In genomic region chr10:81019687-81020086, GRCm38 (mm10) we compare ENCODE assay signal across 27 mouse cellular contexts. TPM values are rescaled to one million over a fixed set of nuclear protein-coding genes. Genes with fewer than 3 reads are reported as not detected.
DNase-seq lines count a peak whose midpoint lies in the region; ATAC-seq and TF ChIP-seq lines count a peak whose summit lies in the region.
"Had no signal": no experiment of that assay in that cellular context is flagged by ENCODE, and none has a peak within 500 bp of the region (broad histone marks: within the 10 kb centered on the region; RNA-seq: fewer than 3 reads in every experiment).

No protein-coding gene starts in this region.

- peak overlapping the region; percentile 43 for H3K27ac ChIP-seq in cerebellum, adult 2 months (ENCODE audit: insufficient read depth, low read length)
- H3K27ac ChIP-seq in hindbrain, embryonic 12.5 days, result no peak overlapping the region
- no peak overlapping the region for H3K27ac ChIP-seq in hindbrain, embryonic 11.5 days (ENCODE audit: low read depth, low read length)
- H3K27ac ChIP-seq in midbrain, embryonic 10.5 days (replicated peaks), result peak overlapping the region; percentile 49
- no peak overlapping the region for H3K27ac ChIP-seq in midbrain, embryonic 13.5 days
- peak overlapping the region; percentile 19; the same call in 1 of the 2 replicates for H3K27ac ChIP-seq in embryonic facial prominence, embryonic 10.5 days (replicated peaks)
- H3K27ac ChIP-seq: forebrain, embryonic 13.5 days; hindbrain, postnatal 0 days; intestine, embryonic 15.5 days; limb, embryonic 12.5 days; macrophage had no signal

- H3K4me1 ChIP-seq in cerebellum, adult 2 months (ENCODE audit: control insufficient read depth, insufficient read depth, low read length), result peaks cover 45% of the 10 kb centered on the region
- H3K4me1 ChIP-seq in hindbrain, embryonic 12.5 days, result peaks cover 2% of the 10 kb centered on the region; the same call in 1 of the 2 replicates
- no peaks in the 10 kb centered on the region for H3K4me1 ChIP-seq in hindbrain, embryonic 11.5 days (replicated peaks; ENCODE audit: control insufficient read depth, insufficient read depth, low read length)
- peaks cover 28% of the 10 kb centered on the region for H3K4me1 ChIP-seq in midbrain, embryonic 10.5 days
- peaks cover 14% of the 10 kb centered on the region for H3K4me1 ChIP-seq in midbrain, embryonic 13.5 days (replicated peaks)
- H3K4me1 ChIP-seq in embryonic facial prominence, embryonic 10.5 days, result peaks cover 19% of the 10 kb centered on the region
- H3K4me1 ChIP-seq: intestine, embryonic 15.5 days had no signal

- peak overlapping the region; percentile 8; the same call in 1 of the 2 replicates for H3K9ac ChIP-seq in hindbrain, embryonic 12.5 days
- H3K9ac ChIP-seq in hindbrain, embryonic 11.5 days (ENCODE audit: low read depth, low read length), result no peak overlapping the region
- H3K9ac ChIP-seq in midbrain, embryonic 13.5 days (replicated peaks), result no peak overlapping the region
- H3K9ac ChIP-seq: forebrain, embryonic 13.5 days; intestine, embryonic 15.5 days; limb, embryonic 12.5 days had no signal

- no peaks in the 10 kb centered on the region for H3K27me3 ChIP-seq in cerebellum, adult 2 months (ENCODE audit: control insufficient read depth, insufficient read depth, low read length)
- peaks cover 34% of the 10 kb centered on the region for H3K27me3 ChIP-seq in hindbrain, embryonic 12.5 days
- H3K27me3 ChIP-seq in hindbrain, embryonic 11.5 days (ENCODE audit: control insufficient read depth, insufficient read depth, low read length), result peaks cover 9% of the 10 kb centered on the region
- peaks cover 41% of the 10 kb centered on the region for H3K27me3 ChIP-seq in midbrain, embryonic 10.5 days (ENCODE audit: low read depth, poor library complexity, severe bottlenecking)
- peaks cover 31% of the 10 kb centered on the region for H3K27me3 ChIP-seq in midbrain, embryonic 13.5 days
- H3K27me3 ChIP-seq in embryonic facial prominence, embryonic 10.5 days (replicated peaks; ENCODE audit: low read depth, poor library complexity, severe bottlenecking), result peaks cover 44% of the 10 kb centered on the region

- no peaks in the 10 kb centered on the region; the same call in 1 of the 2 replicates for H3K36me3 ChIP-seq in hindbrain, embryonic 12.5 days
- no peaks in the 10 kb centered on the region for H3K36me3 ChIP-seq in hindbrain, embryonic 11.5 days (ENCODE audit: control insufficient read depth, insufficient read depth, low read length)
- H3K36me3 ChIP-seq in midbrain, embryonic 10.5 days, result no peaks in the 10 kb centered on the region
- 0 out of 2 replicates have a peak, but pooled peaks cover 4% of the 10 kb centered on the region for H3K36me3 ChIP-seq in midbrain, embryonic 13.5 days
- no peaks in the 10 kb centered on the region for H3K36me3 ChIP-seq in embryonic facial prominence, embryonic 10.5 days (replicated peaks)
- H3K36me3 ChIP-seq: intestine, embryonic 15.5 days; limb, embryonic 12.5 days had no signal

- no peak for TF ChIP-seq POLR2A in cerebellum, adult 2 months (IDR thresholded peaks at IDR 0.05; ENCODE audit: borderline replicate concordance, insufficient read depth, low read length)

- H3K4me2 ChIP-seq in hindbrain, embryonic 12.5 days (replicated peaks), result no peak overlapping the region
- no peak overlapping the region for H3K4me2 ChIP-seq in hindbrain, embryonic 11.5 days (replicated peaks; ENCODE audit: low read depth, low read length)
- H3K4me2 ChIP-seq in midbrain, embryonic 13.5 days (replicated peaks), result no peak overlapping the region
- H3K4me2 ChIP-seq: forebrain, embryonic 13.5 days; heart, embryonic 11.5 days; intestine, embryonic 15.5 days; limb, embryonic 12.5 days; liver, embryonic 11.5 days had no signal

- no peak overlapping the region for H3K4me3 ChIP-seq in cerebellum, adult 2 months (replicated peaks; ENCODE audit: insufficient read depth, low read depth, low read length)
- no peak overlapping the region for H3K4me3 ChIP-seq in hindbrain, embryonic 12.5 days
- H3K4me3 ChIP-seq in hindbrain, embryonic 11.5 days (ENCODE audit: low read depth, low read length), result no peak overlapping the region
- no peak overlapping the region for H3K4me3 ChIP-seq in midbrain, embryonic 10.5 days
- H3K4me3 ChIP-seq in midbrain, embryonic 13.5 days (replicated peaks), result no peak overlapping the region
- no peak overlapping the region for H3K4me3 ChIP-seq in embryonic facial prominence, embryonic 10.5 days
- H3K4me3 ChIP-seq: erythroblast, embryonic 14.5 days; forebrain, embryonic 13.5 days; intestine, embryonic 15.5 days; limb, embryonic 12.5 days had no signal

- WGBS in cerebellum, adult 2 months, result 30% methylated on average over 6 of the region's 6 CpGs
- WGBS in hindbrain, embryonic 12.5 days, result 77% methylated on average over 6 of the region's 6 CpGs
- WGBS in hindbrain, embryonic 11.5 days, result 90% methylated on average over 5 of the region's 6 CpGs
- WGBS in midbrain, embryonic 10.5 days, result 83% methylated on average over 6 of the region's 6 CpGs
- WGBS in midbrain, embryonic 13.5 days, result 82% methylated on average over 6 of the region's 6 CpGs
- WGBS in embryonic facial prominence, embryonic 10.5 days, result 78% methylated on average over 6 of the region's 6 CpGs

- no peak for DNase-seq in cerebellum, adult 2 months
- no peak for DNase-seq in cerebellum, adult 8-10 months
- DNase-seq in hindbrain, embryonic 11.5 days (ENCODE audit: low spot score), result no peak
- DNase-seq in midbrain, embryonic 10.5 days (ENCODE audit: low spot score), result no peak
- no peak for DNase-seq in embryonic facial prominence, embryonic 10.5 days (ENCODE audit: low spot score)
- DNase-seq in lung, postnatal 10 days, result no peak
- DNase-seq: adrenal gland, postnatal 14 days; gastrocnemius, postnatal 25 days; heart, adult 18-20 months; heart, postnatal 4 days; kidney, adult 2 months; kidney, postnatal 36 days; layer of hippocampus, postnatal 36 days; lung, adult 18-20 months; spleen, adult 18-20 months; thymus, postnatal 14 days had no signal

- H3K9me3 ChIP-seq in hindbrain, embryonic 12.5 days (replicated peaks), result no peaks in the 10 kb centered on the region
- H3K9me3 ChIP-seq in hindbrain, embryonic 11.5 days (ENCODE audit: control insufficient read depth, low read length), result no peaks in the 10 kb centered on the region
- H3K9me3 ChIP-seq in midbrain, embryonic 10.5 days (replicated peaks), result no peaks in the 10 kb centered on the region
- no peaks in the 10 kb centered on the region for H3K9me3 ChIP-seq in midbrain, embryonic 13.5 days
- no peaks in the 10 kb centered on the region for H3K9me3 ChIP-seq in embryonic facial prominence, embryonic 10.5 days
- H3K9me3 ChIP-seq: forebrain, embryonic 13.5 days; limb, embryonic 12.5 days had no signal

- no peak for ATAC-seq in hindbrain, embryonic 12.5 days (ENCODE audit: low FRiP score)
- ATAC-seq in hindbrain, embryonic 11.5 days (ENCODE audit: low FRiP score), result no peak
- ATAC-seq in midbrain, embryonic 13.5 days, result no peak
- ATAC-seq: forebrain, embryonic 13.5 days; hindbrain, postnatal 0 days; intestine, embryonic 15.5 days; lung, postnatal 0 days had no signal

- TF ChIP-seq CTCF in cerebellum, adult 2 months (IDR thresholded peaks at IDR 0.05; ENCODE audit: borderline replicate concordance, insufficient read depth, low read depth, low read length), result no peak

RNA-seq across cellular contexts. Expression of gene Gng7, which starts 4.9 kb away (rescaled TPM):
- polyA plus RNA-seq in cerebellum, adult 2 months (2012; rRNA removed), result 21.0 and 23.0 TPM in 2 replicates
- polyA plus RNA-seq in hindbrain, embryonic 12.5 days (2016; fragmentation: Nextera tagmentation; extraction: Ambion mirVana), result 10.1 and 10.7 TPM in 2 replicates
- polyA plus RNA-seq in hindbrain, embryonic 11.5 days (2014; fragmentation: Nextera tagmentation; extraction: Ambion mirVana), result 6.6 and 7.2 TPM in 2 replicates
- polyA plus RNA-seq in midbrain, embryonic 10.5 days (2016; fragmentation: Nextera tagmentation; extraction: Ambion mirVana), result 6.0 and 8.4 TPM in 2 replicates
- 10.4 and 10.9 TPM in 2 replicates for polyA plus RNA-seq in midbrain, embryonic 13.5 days (2015; fragmentation: Nextera tagmentation; extraction: Ambion mirVana)
- 6.5 and 6.7 TPM in 2 replicates for polyA plus RNA-seq in embryonic facial prominence, embryonic 10.5 days (2016; fragmentation: Nextera tagmentation; extraction: Ambion mirVana)
- polyA plus RNA-seq: erythroblast, embryonic 14.5 days had no signal

RNA-seq across cellular contexts. Expression of gene Diras1, which starts 5.8 kb away (rescaled TPM):
- 126 and 136 TPM in 2 replicates for polyA plus RNA-seq in cerebellum, adult 2 months (2012; rRNA removed)
- 16.4 and 16.7 TPM in 2 replicates for polyA plus RNA-seq in hindbrain, embryonic 12.5 days (2016; fragmentation: Nextera tagmentation; extraction: Ambion mirVana)
- 3.4 and 5.8 TPM in 2 replicates for polyA plus RNA-seq in hindbrain, embryonic 11.5 days (2014; fragmentation: Nextera tagmentation; extraction: Ambion mirVana)
- polyA plus RNA-seq in midbrain, embryonic 10.5 days (2016; fragmentation: Nextera tagmentation; extraction: Ambion mirVana), result 3.0 and 6.4 TPM in 2 replicates
- 30.9 and 34.3 TPM in 2 replicates for polyA plus RNA-seq in midbrain, embryonic 13.5 days (2015; fragmentation: Nextera tagmentation; extraction: Ambion mirVana)
- polyA plus RNA-seq in embryonic facial prominence, embryonic 10.5 days (2016; fragmentation: Nextera tagmentation; extraction: Ambion mirVana), result 1.4 and 1.9 TPM in 2 replicates
- polyA plus RNA-seq: erythroblast, embryonic 14.5 days; liver, embryonic 11.5 days; lung, postnatal 0 days; macrophage had no signal

RNA-seq across cellular contexts. Expression of gene Slc39a3, which starts 17.5 kb away (rescaled TPM):
- polyA plus RNA-seq in cerebellum, adult 2 months (2012; rRNA removed), result 75.2 and 77.0 TPM in 2 replicates
- 33.8 and 37.0 TPM in 2 replicates for polyA plus RNA-seq in hindbrain, embryonic 12.5 days (2016; fragmentation: Nextera tagmentation; extraction: Ambion mirVana)
- polyA plus RNA-seq in hindbrain, embryonic 11.5 days (2014; fragmentation: Nextera tagmentation; extraction: Ambion mirVana), result 9.2 and 11.0 TPM in 2 replicates
- polyA plus RNA-seq in midbrain, embryonic 10.5 days (2016; fragmentation: Nextera tagmentation; extraction: Ambion mirVana), result 17.4 and 26.6 TPM in 2 replicates
- polyA plus RNA-seq in midbrain, embryonic 13.5 days (2015; fragmentation: Nextera tagmentation; extraction: Ambion mirVana), result 43.5 and 45.7 TPM in 2 replicates
- 14.0 and 16.9 TPM in 2 replicates for polyA plus RNA-seq in embryonic facial prominence, embryonic 10.5 days (2016; fragmentation: Nextera tagmentation; extraction: Ambion mirVana)

RNA-seq across cellular contexts. Expression of gene Sgta, which starts 40.3 kb away (rescaled TPM):
- polyA plus RNA-seq in cerebellum, adult 2 months (2012; rRNA removed), result 231 and 240 TPM in 2 replicates
- 259 and 269 TPM in 2 replicates for polyA plus RNA-seq in hindbrain, embryonic 12.5 days (2016; fragmentation: Nextera tagmentation; extraction: Ambion mirVana)
- 200 and 210 TPM in 2 replicates for polyA plus RNA-seq in hindbrain, embryonic 11.5 days (2014; fragmentation: Nextera tagmentation; extraction: Ambion mirVana)
- 289 and 314 TPM in 2 replicates for polyA plus RNA-seq in midbrain, embryonic 10.5 days (2016; fragmentation: Nextera tagmentation; extraction: Ambion mirVana)
- 316 and 322 TPM in 2 replicates for polyA plus RNA-seq in midbrain, embryonic 13.5 days (2015; fragmentation: Nextera tagmentation; extraction: Ambion mirVana)
- 289 and 290 TPM in 2 replicates for polyA plus RNA-seq in embryonic facial prominence, embryonic 10.5 days (2016; fragmentation: Nextera tagmentation; extraction: Ambion mirVana)

RNA-seq across cellular contexts. Expression of gene Thop1, which starts 50.1 kb away (rescaled TPM):
- polyA plus RNA-seq in cerebellum, adult 2 months (2012; rRNA removed), result 54.7 and 55.3 TPM in 2 replicates
- polyA plus RNA-seq in hindbrain, embryonic 12.5 days (2016; fragmentation: Nextera tagmentation; extraction: Ambion mirVana), result 57.5 and 58.0 TPM in 2 replicates
- polyA plus RNA-seq in hindbrain, embryonic 11.5 days (2014; fragmentation: Nextera tagmentation; extraction: Ambion mirVana), result 44.1 and 46.4 TPM in 2 replicates
- polyA plus RNA-seq in midbrain, embryonic 10.5 days (2016; fragmentation: Nextera tagmentation; extraction: Ambion mirVana), result 87.1 and 107 TPM in 2 replicates
- 44.9 and 48.5 TPM in 2 replicates for polyA plus RNA-seq in midbrain, embryonic 13.5 days (2015; fragmentation: Nextera tagmentation; extraction: Ambion mirVana)
- polyA plus RNA-seq in embryonic facial prominence, embryonic 10.5 days (2016; fragmentation: Nextera tagmentation; extraction: Ambion mirVana), result 102 and 109 TPM in 2 replicates

Comparison
In these comparisons a context has a peak if more than half of its experiments do, and no peak if none do; other contexts are left out.
1. H3K27ac ChIP-seq: peak in cerebellum, adult 2 months (single experiment), midbrain, embryonic 10.5 days (single experiment) and embryonic facial prominence, embryonic 10.5 days (single experiment); none in hindbrain, embryonic 12.5 days (single experiment), hindbrain, embryonic 11.5 days (single experiment) and midbrain, embryonic 13.5 days (single experiment).